Comparison of ENCODE assay signal across 14 mouse cellular contexts in the genomic region with DNA sequence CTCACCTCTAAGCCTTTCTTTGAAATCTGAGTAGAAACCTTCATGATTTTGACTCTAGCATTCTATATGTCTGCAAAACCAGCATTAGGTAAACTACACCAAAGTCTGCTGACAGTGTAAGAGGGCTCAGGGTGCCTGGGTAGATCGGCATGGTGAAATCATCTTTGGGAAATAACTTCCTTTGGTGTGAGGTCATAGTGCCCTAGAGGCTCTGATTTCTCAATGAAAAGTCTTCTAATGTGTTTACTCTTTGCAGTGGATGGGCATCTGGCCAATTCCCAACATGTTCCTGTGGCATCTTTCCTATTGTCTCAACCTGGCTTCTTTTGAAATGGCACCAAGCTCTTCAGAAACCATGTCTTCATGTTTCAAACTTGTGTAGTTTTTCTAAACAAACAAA. TPM values are rescaled to one million over a fixed set of nuclear protein-coding genes. Genes with fewer than 3 reads are reported as not detected.
A peak's percentile ranks its signal among the peaks of the same experiment; 100 is the strongest.
DNase-seq lines count a peak whose midpoint lies in the region; TF ChIP-seq lines count a peak whose summit lies in the region.
"Had no signal": no experiment of that assay in that cellular context is flagged by ENCODE, and none has a peak within 500 bp of the region (broad histone marks: within the 10 kb centered on the region; RNA-seq: fewer than 3 reads in every experiment).

No protein-coding gene starts in this region.

- DNase-seq in kidney, adult 2 months: peak; percentile 36
- DNase-seq in kidney, postnatal 10 days: no peak
- peak; percentile 76 for DNase-seq in NIH3T3 (ENCODE audit: low read depth)
- peak; percentile 71 for DNase-seq in adrenal gland, postnatal 14 days
- peak; percentile 56 for DNase-seq in lung, postnatal 10 days
- no peak for DNase-seq in hindbrain, embryonic 10.5 days (ENCODE audit: low spot score)
- no peak for DNase-seq in urinary bladder, postnatal 4 days (ENCODE audit: low spot score in 2 of 2)
- DNase-seq: heart, adult 2 months; heart, postnatal 4 days had no signal

- no peak overlapping the region for H3K27ac ChIP-seq in kidney, adult 2 months (ENCODE audit: insufficient read depth, low read depth, low read length)
- H3K27ac ChIP-seq in hindbrain, embryonic 10.5 days: no peak overlapping the region
- H3K27ac ChIP-seq: embryonic facial prominence, embryonic 15.5 days; heart, adult 2 months; limb, embryonic 10.5 days; lung, embryonic 15.5 days; midbrain, embryonic 15.5 days; neural tube, embryonic 13.5 days had no signal

- peaks cover 5% of the 10 kb centered on the region for H3K36me3 ChIP-seq in kidney, adult 2 months (ENCODE audit: control insufficient read depth, insufficient read depth, low read length)
- peaks cover 48% of the 10 kb centered on the region for H3K36me3 ChIP-seq in hindbrain, embryonic 10.5 days

- peaks cover 16% of the 10 kb centered on the region; the same call in 1 of the 2 replicates for H3K4me1 ChIP-seq in kidney, adult 2 months (ENCODE audit: control insufficient read depth, insufficient read depth, low read length)
- H3K4me1 ChIP-seq in hindbrain, embryonic 10.5 days (replicated peaks): no peaks in the 10 kb centered on the region
- H3K4me1 ChIP-seq: embryonic facial prominence, embryonic 15.5 days; limb, embryonic 10.5 days; lung, embryonic 15.5 days; midbrain, embryonic 15.5 days; neural tube, embryonic 13.5 days had no signal

- WGBS in kidney, adult 2 months: 38% methylated on average over 1 of the region's 1 CpGs
- WGBS in hindbrain, embryonic 10.5 days: 90% methylated on average over 1 of the region's 1 CpGs

- no peak for TF ChIP-seq POLR2A in kidney, adult 2 months (IDR thresholded peaks at IDR 0.05; ENCODE audit: low read depth, low read length)

- no peak overlapping the region for H3K4me3 ChIP-seq in kidney, adult 2 months (ENCODE audit: insufficient read depth, low read depth, low read length)
- H3K4me3 ChIP-seq in hindbrain, embryonic 10.5 days: no peak overlapping the region
- H3K4me3 ChIP-seq: embryonic facial prominence, embryonic 15.5 days; heart, adult 2 months; limb, embryonic 10.5 days; lung, embryonic 15.5 days; midbrain, embryonic 15.5 days; neural tube, embryonic 13.5 days had no signal

- TF ChIP-seq CTCF in kidney, adult 2 months (conservative IDR thresholded peaks at IDR 0.05; ENCODE audit: insufficient read depth, insufficient read length, low read depth, low read length): no peak

- no peaks in the 10 kb centered on the region for H3K9me3 ChIP-seq in hindbrain, embryonic 10.5 days
- H3K9me3 ChIP-seq: embryonic facial prominence, embryonic 15.5 days; limb, embryonic 10.5 days; lung, embryonic 15.5 days; midbrain, embryonic 15.5 days; neural tube, embryonic 13.5 days had no signal

- no peaks in the 10 kb centered on the region for H3K27me3 ChIP-seq in kidney, adult 2 months (replicated peaks; ENCODE audit: control insufficient read depth, insufficient read depth, low read length)
- no peaks in the 10 kb centered on the region for H3K27me3 ChIP-seq in hindbrain, embryonic 10.5 days (ENCODE audit: insufficient read depth, poor library complexity, severe bottlenecking)
- H3K27me3 ChIP-seq: embryonic facial prominence, embryonic 15.5 days; lung, embryonic 15.5 days; midbrain, embryonic 15.5 days; neural tube, embryonic 13.5 days had no signal

RNA-seq across cellular contexts. Expression of a gene that starts 58.5 kb away (rescaled TPM):
- polyA plus RNA-seq in kidney, adult 2 months (2012; rRNA removed): 50.4 and 84.5 TPM in 2 replicates
- 164 and 176 TPM in 2 replicates for total RNA-seq in adrenal gland, postnatal 14 days (2021)
- polyA plus RNA-seq in hindbrain, embryonic 10.5 days (2016; fragmentation: Nextera tagmentation; extraction: Ambion mirVana): 201 and 212 TPM in 2 replicates

Comparison
In these comparisons a context has a peak if more than half of its experiments do, and no peak if none do; other contexts are left out.
1. DNase-seq: peak in kidney, adult 2 months (single experiment), NIH3T3 (single experiment), adrenal gland, postnatal 14 days (single experiment) and lung, postnatal 10 days (single experiment); none in kidney, postnatal 10 days (single experiment), hindbrain, embryonic 10.5 days (single experiment) and urinary bladder, postnatal 4 days (0 of 2).